Mouse (Mus musculus) CD4-positive helper T cell, adult 2 months (primary cell): Measurements from ENCODE around the gene Cbfa2t2.

Experiments
- DNase-seq: peaks from one replicate; pipeline ENCODE4 v3.0.0-alpha.2; 2012; ENCODE audit warnings: low read depth, missing footprints, low spot score

The Cbfa2t2 gene

GRCm38 (mm10) chr2:154538710-154539109, 102.4 kb downstream of the Cbfa2t2 start:
- no peak for DNase-seq

- no peak for DNase-seq
These were observed 103.4 kb downstream of the Cbfa2t2 start for GRCm38 (mm10) chr2:154539720-154540119.

- no peak for DNase-seq
These were observed 105.3 kb downstream of the Cbfa2t2 start for GRCm38 (mm10) chr2:154541630-154542029.

- DNase-seq = no peak
These were observed 107.5 kb downstream of the Cbfa2t2 start for GRCm38 (mm10) chr2:154543567-154544347.

- DNase-seq = no peak
These were observed 110.4 kb downstream of the Cbfa2t2 start, which contains the start of gene 1700003F12Rik for GRCm38 (mm10) chr2:154546711-154547110. Gene 1700003F12Rik, plus strand, starts transcription at chr2:154547085.

GRCm38 (mm10) chr2:154548688-154549087, 112.4 kb downstream of the Cbfa2t2 start:
- no peak for DNase-seq

- DNase-seq = peak; percentile 58
These were observed 113.0 kb downstream of the Cbfa2t2 start for GRCm38 (mm10) chr2:154549127-154549885.

- DNase-seq = no peak
These were observed 113.6 kb downstream of the Cbfa2t2 start for GRCm38 (mm10) chr2:154549886-154550189.

GRCm38 (mm10) chr2:154550937-154551336, 114.7 kb downstream of the Cbfa2t2 start:
- no peak for DNase-seq

GRCm38 (mm10) chr2:154551476-154551875, 115.2 kb downstream of the Cbfa2t2 start, which contains the start of gene Actl10:
Gene Actl10, plus strand, starts transcription at chr2:154551776.
- DNase-seq = no peak

- no peak for DNase-seq
These were observed 115.6 kb downstream of the Cbfa2t2 start for GRCm38 (mm10) chr2:154551927-154552326.

- DNase-seq = peak; percentile 66
These were observed 116.2 kb downstream of the Cbfa2t2 start for GRCm38 (mm10) chr2:154552424-154552907.

GRCm38 (mm10) chr2:154555235-154555634, 119.0 kb downstream of the Cbfa2t2 start:
- no peak for DNase-seq

GRCm38 (mm10) chr2:154557184-154557832, 121.0 kb downstream of the Cbfa2t2 start:
- DNase-seq = no peak

- DNase-seq = peak; percentile 61
These were observed 122.2 kb downstream of the Cbfa2t2 start, which contains the start of gene Necab3 for GRCm38 (mm10) chr2:154558264-154559039. Gene Necab3, minus strand, starts transcription at chr2:154558890.

- DNase-seq = no peak
These were observed 127.4 kb downstream of the Cbfa2t2 start for GRCm38 (mm10) chr2:154563612-154564170.

- DNase-seq = no peak
These were observed 129.3 kb downstream of the Cbfa2t2 start for GRCm38 (mm10) chr2:154565562-154565961.

GRCm38 (mm10) chr2:154566641-154567040, 130.4 kb downstream of the Cbfa2t2 start:
- DNase-seq = no peak

- DNase-seq = no peak
These were observed 131.5 kb downstream of the Cbfa2t2 start for GRCm38 (mm10) chr2:154567766-154568165.

GRCm38 (mm10) chr2:154568329-154569070, 132.2 kb downstream of the Cbfa2t2 start:
- DNase-seq = no peak
